Mouse (Mus musculus) liver, embryonic 16.5 days (tissue): ENCODE data around the gene Csk. TPM values are rescaled to one million over a fixed set of nuclear protein-coding genes. Genes with fewer than 3 reads are reported as not detected.

Source experiments
- ATAC-seq: fragments of 200-750 bp; cut with Nextera tagmentation; 2 replicates; pipeline ENCODE4 v1.8.0; 2017; ENCODE audit warnings: low read depth, mild to moderate bottlenecking, moderate number of reproducible peaks, moderate library complexity
- H3K27ac ChIP-seq: fragments of 300-500 bp; sonication (generic); 2 replicates; pipeline ENCODE4 v1.5.1; 2014; ENCODE audit warnings: mild to moderate bottlenecking, low read length
- H3K27me3 ChIP-seq: fragments of 300-500 bp; sonication (generic); 2 replicates; pipeline ENCODE4 v1.6.1; 2014; ENCODE audit warnings: low read depth, low read length, mixed read lengths; ENCODE audit not compliant: control insufficient read depth, insufficient read depth
- H3K36me3 ChIP-seq: fragments of 300-500 bp; sonication (generic); 2 replicates; pipeline ENCODE4 v1.6.1; 2014; ENCODE audit warnings: mild to moderate bottlenecking; ENCODE audit not compliant: control insufficient read depth, insufficient read depth
- H3K4me1 ChIP-seq: fragments of 300-500 bp; sonication (generic); 2 replicates; pipeline ENCODE4 v1.6.1; 2014; ENCODE audit warnings: low read depth, low read length, mixed read lengths; ENCODE audit not compliant: control insufficient read depth
- H3K4me2 ChIP-seq: fragments of 300-500 bp; sonication (generic); 2 replicates; pipeline ENCODE4 v1.6.1; 2014; ENCODE audit warnings: low read depth, low read length, mixed read lengths
- H3K4me3 ChIP-seq: fragments of 300-500 bp; sonication (generic); 2 replicates; pipeline ENCODE4 v1.5.1; 2014; ENCODE audit warnings: low read depth, mild to moderate bottlenecking, low read length
- H3K9ac ChIP-seq: fragments of 300-500 bp; sonication (generic); 2 replicates; pipeline ENCODE4 v1.6.1; 2014; ENCODE audit warnings: low read depth, low read length
- H3K9me3 ChIP-seq: fragments of 300-500 bp; sonication (generic); replicated peaks from 2 replicates; pipeline ENCODE4 v1.6.1; 2016; ENCODE audit warnings: low read length; ENCODE audit not compliant: control insufficient read depth
- WGBS: fragments of 180-500 bp; shearing (Covaris S2); extraction: QIAGEN DNeasy Blood & Tissue Kit; methylation state at CpG from one replicate; pipeline ENCODE4 v1.1.7; 2014; ENCODE audit not compliant: insufficient replicate concordance; 5-methylcytosine and 5-hydroxymethylcytosine counted together
- polyA plus RNA-seq: library from polyadenylated mRNA; unstranded; fragments of >200 nt; fragmentation: Nextera tagmentation; extraction: Ambion mirVana; gene quantifications from 2 replicates; pipeline ENCODE4 v1.2.1, GENCODE M21; 2015

The Csk gene
- polyA plus RNA-seq, 1 experiment from 2014 or later, result 13.5 TPM

- H3K9me3 ChIP-seq, result no peaks in the 10 kb centered on the region
- no peaks in the 10 kb centered on the region for H3K36me3 ChIP-seq
- 47% methylated on average over 3 of the region's 3 CpGs for WGBS
- 0 out of 2 replicates have a peak overlapping the region, but pooled peaks have one; percentile 45 for H3K4me2 ChIP-seq
- H3K27me3 ChIP-seq, result no peaks in the 10 kb centered on the region
- peak overlapping the region; percentile 17; the same call in 1 of the 2 replicates for H3K9ac ChIP-seq
- H3K27ac ChIP-seq, result peak overlapping the region; percentile 86
- peaks cover 77% of the 10 kb centered on the region for H3K4me1 ChIP-seq
- no peak for ATAC-seq
- no peak overlapping the region for H3K4me3 ChIP-seq
Observed at GRCm38 (mm10) chr9:57637272-57637671, 16.2 kb downstream of the Csk start.

DNA sequence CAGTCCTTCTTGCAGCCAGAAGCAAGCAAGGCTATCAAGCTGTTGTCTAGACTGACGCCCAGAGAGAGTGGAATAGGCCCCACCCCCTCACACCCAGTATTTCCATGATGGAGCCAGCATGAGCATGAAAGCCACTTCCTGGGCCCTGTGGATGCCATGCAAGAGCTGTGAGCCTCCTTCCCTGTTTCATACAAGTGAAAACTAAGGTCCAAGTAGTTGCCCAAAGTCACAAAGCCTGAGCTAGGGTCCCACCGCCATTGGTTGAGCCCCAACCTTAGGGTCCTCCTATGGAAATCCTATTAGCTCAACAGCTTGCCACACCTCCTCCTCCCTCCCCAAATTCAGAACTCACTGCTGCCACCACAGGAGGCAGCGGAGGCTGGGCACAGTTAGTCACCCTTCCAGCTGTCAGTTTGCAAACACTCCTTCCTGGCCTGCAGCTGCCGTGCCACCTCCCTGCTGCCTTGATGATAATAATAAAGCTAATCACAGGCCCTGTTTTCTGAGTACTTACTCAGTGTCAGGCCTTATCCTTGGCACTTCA is 19.9 kb downstream of the Csk start:
- no peak overlapping the region for H3K9ac ChIP-seq
- no peak for ATAC-seq
- H3K4me3 ChIP-seq, result no peak overlapping the region
- H3K36me3 ChIP-seq, result peaks cover 23% of the 10 kb centered on the region
- H3K4me1 ChIP-seq, result peaks cover 40% of the 10 kb centered on the region
- H3K27ac ChIP-seq, result no peak overlapping the region
- H3K4me2 ChIP-seq, result no peak overlapping the region
- H3K27me3 ChIP-seq, result no peaks in the 10 kb centered on the region
- WGBS, result 38% methylated on average over 4 of the region's 4 CpGs
- H3K9me3 ChIP-seq, result no peaks in the 10 kb centered on the region

- Histone ChIP-seq H3K9me3 (no peaks in the 10 kb centered on the region), H3K4me2 (no peak overlapping the region), H3K27me3 (no peaks in the 10 kb centered on the region), H3K36me3 (peaks cover 48% of the 10 kb centered on the region), H3K27ac (no peak overlapping the region), H3K4me3 (no peak overlapping the region), H3K4me1 (peaks cover 15% of the 10 kb centered on the region), H3K9ac (no peak overlapping the region)
- WGBS, result 57% methylated on average over 14 of the region's 14 CpGs
- peak; percentile 62 for ATAC-seq
Observed at GRCm38 (mm10) chr9:57629118-57629874, 24.1 kb downstream of the Csk start.

DNA sequence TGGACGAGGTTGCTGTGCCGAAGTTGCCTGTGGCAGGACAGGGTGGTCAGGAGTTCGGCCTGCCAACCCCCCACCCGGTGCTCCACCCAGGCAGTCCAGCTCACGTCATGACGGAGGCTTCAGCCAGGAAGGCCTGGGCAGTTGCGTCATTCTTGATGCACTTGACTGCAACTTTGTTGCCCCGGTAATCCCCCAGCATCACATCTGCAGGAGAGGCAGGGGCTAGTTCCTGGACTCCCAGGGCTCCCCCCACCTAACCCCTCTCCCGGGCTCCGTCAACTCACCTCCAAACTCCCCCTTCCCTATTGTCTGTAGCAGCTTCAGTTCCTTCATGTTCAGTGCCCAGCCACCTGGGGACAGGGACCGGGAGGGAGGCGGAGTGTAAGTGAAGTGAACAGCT is 24.7 kb downstream of the Csk start:
- no peaks in the 10 kb centered on the region for H3K27me3 ChIP-seq
- H3K4me1 ChIP-seq, result peaks cover 15% of the 10 kb centered on the region
- no peak for ATAC-seq
- H3K4me3 ChIP-seq, result no peak overlapping the region
- H3K9ac ChIP-seq, result no peak overlapping the region
- 76% methylated on average over 12 of the region's 12 CpGs for WGBS
- H3K9me3 ChIP-seq, result no peaks in the 10 kb centered on the region
- no peak overlapping the region for H3K4me2 ChIP-seq
- peaks cover 48% of the 10 kb centered on the region for H3K36me3 ChIP-seq
- H3K27ac ChIP-seq, result no peak overlapping the region

DNA sequence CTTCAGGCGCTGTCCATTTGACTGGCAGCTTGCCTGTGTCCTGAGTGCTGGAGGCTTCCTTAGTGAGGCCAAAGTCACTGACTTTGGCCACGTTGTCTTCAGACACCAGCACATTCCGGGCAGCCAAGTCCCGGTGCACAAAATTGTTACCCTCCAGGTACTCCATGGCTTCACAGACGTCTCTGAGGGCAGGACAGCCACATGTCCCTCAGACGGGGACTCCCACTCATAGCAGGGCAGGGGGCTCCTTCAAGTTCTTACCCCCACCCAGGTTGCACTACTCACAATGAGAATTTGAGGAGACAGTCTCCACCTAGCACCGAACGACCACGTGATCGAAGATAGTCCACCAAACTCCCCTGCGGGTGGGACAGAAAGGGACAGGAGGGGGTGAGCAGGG is 25.5 kb downstream of the Csk start:
- WGBS, result 83% methylated on average over 11 of the region's 11 CpGs
- H3K9me3 ChIP-seq, result no peaks in the 10 kb centered on the region

DNA sequence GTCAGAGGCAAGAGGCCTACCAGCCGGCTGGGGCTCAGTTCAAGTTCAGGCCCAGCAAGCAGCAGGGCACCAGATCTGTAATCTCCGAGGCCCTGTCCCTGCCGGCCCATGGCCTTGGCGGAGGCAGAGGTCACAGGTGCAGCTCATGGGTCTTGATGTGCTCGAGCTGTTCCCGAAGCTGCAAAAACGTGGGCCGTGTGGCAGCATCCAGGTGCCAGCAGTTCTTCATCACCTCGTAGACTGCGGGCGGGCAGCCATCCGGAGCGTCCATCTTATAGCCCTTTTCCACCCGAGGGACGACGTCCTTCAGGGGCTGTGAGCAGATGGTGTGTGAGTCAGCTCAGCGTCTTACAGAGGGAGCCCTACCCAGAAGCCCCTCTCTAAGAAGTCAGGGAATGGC is 26.2 kb downstream of the Csk start:
- no peak for ATAC-seq
- no peak overlapping the region for H3K9ac ChIP-seq
- no peak overlapping the region for H3K27ac ChIP-seq
- H3K4me2 ChIP-seq, result no peak overlapping the region
- 87% methylated on average over 17 of the region's 17 CpGs for WGBS
- H3K4me1 ChIP-seq, result peaks cover 10% of the 10 kb centered on the region
- no peak overlapping the region for H3K4me3 ChIP-seq
- peaks cover 48% of the 10 kb centered on the region for H3K36me3 ChIP-seq
- no peaks in the 10 kb centered on the region for H3K27me3 ChIP-seq
- no peaks in the 10 kb centered on the region for H3K9me3 ChIP-seq

More for the DNA sequence above, 25.5 kb downstream of the Csk start:
- H3K4me2 ChIP-seq, result no peak overlapping the region
- no peak overlapping the region for H3K4me3 ChIP-seq
- no peak overlapping the region for H3K27ac ChIP-seq
- ATAC-seq, result no peak
- H3K4me1 ChIP-seq, result peaks cover 11% of the 10 kb centered on the region
- H3K27me3 ChIP-seq, result no peaks in the 10 kb centered on the region
- H3K36me3 ChIP-seq, result peaks cover 48% of the 10 kb centered on the region
- no peak overlapping the region for H3K9ac ChIP-seq

GRCm38 (mm10) chr9:57625674-57626500 is 27.5 kb downstream of the Csk start:
- H3K36me3 ChIP-seq, result peaks cover 43% of the 10 kb centered on the region
- no peak overlapping the region for H3K4me3 ChIP-seq
- 80% methylated on average over 15 of the region's 15 CpGs for WGBS
- H3K9me3 ChIP-seq, result no peaks in the 10 kb centered on the region
- no peak for ATAC-seq
- H3K9ac ChIP-seq, result no peak overlapping the region
- H3K27me3 ChIP-seq, result no peaks in the 10 kb centered on the region
- no peak overlapping the region for H3K27ac ChIP-seq
- H3K4me2 ChIP-seq, result no peak overlapping the region
- H3K4me1 ChIP-seq, result peaks cover 10% of the 10 kb centered on the region

DNA sequence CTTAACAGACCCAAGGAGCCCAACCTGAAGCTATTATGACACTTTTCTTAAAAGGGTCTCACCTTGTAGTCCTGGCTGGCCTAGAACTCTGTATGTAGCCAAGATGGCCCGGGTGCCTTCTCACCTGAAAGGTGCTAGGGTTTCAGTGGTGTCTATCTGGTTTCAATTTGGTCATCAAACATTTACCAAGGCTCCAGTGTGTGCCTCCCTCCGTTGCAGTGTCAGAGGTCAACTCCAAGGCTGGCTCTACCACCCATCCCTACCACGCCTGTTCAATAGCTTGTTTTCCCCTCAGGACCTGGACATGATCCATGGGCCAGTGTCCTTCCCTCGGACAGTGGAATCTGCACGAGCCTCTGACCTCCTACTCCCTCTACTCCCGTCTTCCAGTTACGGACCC is 29.1 kb downstream of the Csk start:
- Histone ChIP-seq H3K27me3 (no peaks in the 10 kb centered on the region), H3K9ac (no peak overlapping the region), H3K36me3 (peaks cover 30% of the 10 kb centered on the region), H3K4me1 (peaks cover 10% of the 10 kb centered on the region), H3K27ac (no peak overlapping the region), H3K4me2 (no peak overlapping the region), H3K9me3 (no peaks in the 10 kb centered on the region), H3K4me3 (no peak overlapping the region)
- peak; percentile 33; the same call in 1 of the 2 replicates for ATAC-seq
- WGBS, result 52% methylated on average over 7 of the region's 7 CpGs
